Mouse (Mus musculus) hindbrain, postnatal 0 days (tissue): ENCODE measurements around the gene Csnk1g1. TPM values are rescaled to one million over a fixed set of nuclear protein-coding genes. Genes with fewer than 3 reads are reported as not detected.
A peak's percentile ranks its signal among the peaks of the same experiment; 100 is the strongest.

Experiments
- ATAC-seq: fragments of 200-750 bp; cut with Nextera tagmentation; 2 replicates; pipeline ENCODE4 v1.8.0; 2017; ENCODE audit warnings: mild to moderate bottlenecking, moderate TSS enrichment, moderate library complexity
- DNase-seq: peaks from one replicate; pipeline ENCODE4 v3.0.0-alpha.2; 2015; ENCODE audit warnings: low spot score
- H3K27ac ChIP-seq: fragments of 300-500 bp; sonication (generic); 2 replicates; pipeline ENCODE4 v1.5.1; 2014; ENCODE audit warnings: mild to moderate bottlenecking
- H3K27me3 ChIP-seq: fragments of 300-500 bp; sonication (generic); 2 replicates; pipeline ENCODE4 v1.6.1; 2014; ENCODE audit warnings: low read length, mixed read lengths; ENCODE audit not compliant: insufficient read depth
- H3K36me3 ChIP-seq: fragments of 300-500 bp; sonication (generic); 2 replicates; pipeline ENCODE4 v1.6.1; 2014; ENCODE audit warnings: low read length, mixed read lengths; ENCODE audit not compliant: insufficient read depth
- H3K4me1 ChIP-seq: fragments of 300-500 bp; sonication (generic); 2 replicates; pipeline ENCODE4 v1.6.1; 2014; ENCODE audit warnings: antibody characterized with exemption, low read length, mixed read lengths; ENCODE audit not compliant: insufficient read depth
- H3K4me2 ChIP-seq: fragments of 300-500 bp; sonication (generic); 2 replicates; pipeline ENCODE4 v1.6.1; 2014; ENCODE audit warnings: low read depth, mild to moderate bottlenecking, low read length, moderate library complexity, mixed read lengths
- H3K4me3 ChIP-seq: fragments of 300-500 bp; sonication (generic); 2 replicates; pipeline ENCODE4 v1.5.1; 2014; ENCODE audit warnings: low read length
- H3K9ac ChIP-seq: fragments of 300-500 bp; sonication (generic); replicated peaks from 2 replicates; pipeline ENCODE4 v1.6.1; 2014; ENCODE audit warnings: mild to moderate bottlenecking, low read length, moderate library complexity, mixed read lengths
- H3K9me3 ChIP-seq: fragments of 300-500 bp; sonication (generic); 2 replicates; pipeline ENCODE4 v1.6.1; 2016; ENCODE audit warnings: low read length, mixed read lengths
- CTCF ChIP-seq: IDR thresholded peaks from 2 replicates; pipeline ENCODE4 v1.5.1; 2016; ENCODE audit warnings: antibody characterized with exemption, control low read depth, low read depth
- WGBS: fragments of 180-500 bp; shearing (Covaris S2); extraction: QIAGEN DNeasy Blood & Tissue Kit; methylation state at CpG from one replicate; pipeline ENCODE4 v1.1.7; 2014; 5-methylcytosine and 5-hydroxymethylcytosine counted together
- polyA plus RNA-seq: library from polyadenylated mRNA; unstranded; fragments of >200 nt; fragmentation: Nextera tagmentation; extraction: Ambion mirVana; gene quantifications from 2 replicates; pipeline ENCODE4 v1.2.1, GENCODE M21; 2015
- total RNA-seq: library from RNA; depleted of rRNA; stranded (reverse); fragments of >200 nt; gene quantifications from 2 replicates; pipeline ENCODE4 v1.2.3, GENCODE M21; 2014

The Csnk1g1 gene
- total and polyA plus RNA-seq, 2 experiments from 2014 or later = 18.2 to 28.9 TPM

DNA sequence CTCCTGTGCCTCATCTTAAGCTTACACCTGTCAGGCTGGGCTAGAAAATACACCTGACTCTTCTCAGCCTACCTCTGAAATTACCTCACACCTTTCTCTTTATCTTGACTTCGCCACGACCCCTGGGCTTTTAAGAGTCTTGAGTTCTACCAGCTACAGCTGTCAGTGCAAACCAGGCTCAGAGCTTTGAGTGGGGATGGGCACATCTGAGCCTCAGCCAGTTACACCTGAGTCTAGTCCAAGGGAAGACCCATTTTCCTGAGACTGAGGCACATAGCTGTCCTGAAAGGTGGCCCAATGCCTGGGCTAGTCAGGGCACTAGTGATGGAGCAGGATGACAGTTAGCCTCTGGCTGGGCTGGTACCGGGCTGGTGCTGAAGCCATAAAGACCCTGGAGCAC lies 158.1 kb downstream of the Csnk1g1 start:
- H3K27me3 ChIP-seq = no peaks in the 10 kb centered on the region
- no peak for TF ChIP-seq CTCF
- H3K36me3 ChIP-seq = peaks cover 41% of the 10 kb centered on the region
- ATAC-seq (no peak), DNase-seq (no peak)
- no peak overlapping the region for H3K4me2 ChIP-seq
- H3K9ac ChIP-seq = no peak overlapping the region
- no peaks in the 10 kb centered on the region for H3K9me3 ChIP-seq
- no peak overlapping the region for H3K4me3 ChIP-seq
- 85% methylated on average over 3 of the region's 3 CpGs for WGBS
- H3K4me1 ChIP-seq = no peaks in the 10 kb centered on the region
- H3K27ac ChIP-seq = no peak overlapping the region

- 29% methylated on average over 5 of the region's 5 CpGs for WGBS
- Histone ChIP-seq H3K4me1 (no peaks in the 10 kb centered on the region), H3K36me3 (peaks cover 40% of the 10 kb centered on the region), H3K9me3 (no peaks in the 10 kb centered on the region), H3K27me3 (no peaks in the 10 kb centered on the region), H3K4me2 (no peak overlapping the region), H3K4me3 (no peak overlapping the region), H3K9ac (no peak overlapping the region), H3K27ac (no peak overlapping the region)
- TF ChIP-seq CTCF = peak; percentile 76
- ATAC-seq (no peak), DNase-seq (peak; percentile 61)
Observed at GRCm38 (mm10) chr9:66067542-66067941, 158.8 kb downstream of the Csnk1g1 start.

- Histone ChIP-seq H3K4me1 (no peaks in the 10 kb centered on the region), H3K4me2 (no peak overlapping the region), H3K27me3 (no peaks in the 10 kb centered on the region), H3K9ac (no peak overlapping the region), H3K4me3 (no peak overlapping the region), H3K27ac (no peak overlapping the region), H3K9me3 (no peaks in the 10 kb centered on the region), H3K36me3 (peaks cover 34% of the 10 kb centered on the region)
- ATAC-seq = no peak
- TF ChIP-seq CTCF = no peak
- 61% methylated on average over 4 of the region's 4 CpGs for WGBS
- no peak for DNase-seq
Observed at GRCm38 (mm10) chr9:66068056-66068455, 159.3 kb downstream of the Csnk1g1 start.

DNA sequence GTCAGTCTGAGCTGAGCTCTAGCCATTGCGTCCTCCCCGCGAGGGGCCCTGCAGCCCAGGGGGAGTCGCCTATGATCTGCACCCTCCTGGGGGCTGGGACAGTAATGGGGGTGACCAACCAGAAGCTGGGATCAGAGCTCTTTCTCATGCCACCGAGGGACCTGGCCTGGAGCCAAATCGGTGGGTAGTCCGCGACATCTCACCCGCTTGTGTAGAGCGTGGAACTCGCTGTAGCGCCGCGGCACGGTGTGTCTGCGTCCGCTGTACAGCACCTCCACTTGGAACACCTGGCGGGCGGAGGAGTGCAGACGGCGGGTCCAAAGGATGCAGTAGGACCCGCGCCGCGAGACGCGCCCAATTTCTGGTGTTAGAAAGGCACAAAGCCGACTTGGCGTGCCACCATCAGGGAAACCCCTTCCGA lies 160.3 kb downstream of the Csnk1g1 start:
- H3K4me2 ChIP-seq = peak overlapping the region; percentile 95
- peak overlapping the region; percentile 54 for H3K4me3 ChIP-seq
- no peaks in the 10 kb centered on the region for H3K4me1 ChIP-seq
- no peaks in the 10 kb centered on the region for H3K9me3 ChIP-seq
- H3K27me3 ChIP-seq = no peaks in the 10 kb centered on the region
- H3K36me3 ChIP-seq = peaks cover 25% of the 10 kb centered on the region
- H3K27ac ChIP-seq = no peak overlapping the region
- under 1% methylated on average over 30 of the region's 30 CpGs for whole genome bisulfite sequencing
- peak overlapping the region; percentile 61 for H3K9ac ChIP-seq
- peak; percentile 73 for DNase-seq
- ATAC-seq = peak; percentile 60
- TF ChIP-seq CTCF = peak; percentile 31; the same call in 1 of the 2 replicates

DNA sequence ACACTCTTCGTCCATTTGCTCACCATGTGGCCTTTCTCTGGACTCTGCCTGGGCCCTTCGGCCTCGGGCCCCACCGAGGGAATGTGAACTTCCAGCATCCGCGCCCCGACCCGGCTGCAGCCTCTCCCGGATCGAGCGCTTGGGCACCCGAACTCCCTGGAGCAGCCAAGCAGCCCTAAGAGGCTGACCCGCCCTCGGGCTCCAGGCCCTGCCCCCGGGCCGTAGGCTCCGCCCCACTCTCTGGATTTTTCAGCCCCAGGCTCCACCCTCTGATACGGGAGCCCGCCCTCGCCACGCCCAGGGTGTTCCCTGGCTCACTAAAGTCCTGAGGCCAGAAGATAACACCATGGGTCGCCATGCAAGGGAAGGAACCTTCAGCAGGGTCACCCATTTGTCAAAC lies 160.9 kb downstream of the Csnk1g1 start, which contains the start of gene Snx22:
Gene Snx22, minus strand, starts transcription at position 137 of the 400 bp plus-strand sequence.
- H3K4me2 ChIP-seq = peak within 1 kb of the TSS; percentile 95
- peak within 1 kb of the TSS; percentile 54 for H3K4me3 ChIP-seq
- no peaks in the 10 kb centered on the region for H3K9me3 ChIP-seq
- no peak within 1 kb of the TSS for H3K27ac ChIP-seq
- peak; percentile 86 for ATAC-seq
- 1% methylated on average over 22 of the region's 22 CpGs for WGBS
- no peaks in the 10 kb centered on the region for H3K4me1 ChIP-seq
- no peaks in the 10 kb centered on the region for H3K27me3 ChIP-seq
- peaks cover 20% of the 10 kb centered on the region for H3K36me3 ChIP-seq
- peak within 1 kb of the TSS; percentile 61 for H3K9ac ChIP-seq
- peak; percentile 83 for DNase-seq
- TF ChIP-seq CTCF = no peak

DNA sequence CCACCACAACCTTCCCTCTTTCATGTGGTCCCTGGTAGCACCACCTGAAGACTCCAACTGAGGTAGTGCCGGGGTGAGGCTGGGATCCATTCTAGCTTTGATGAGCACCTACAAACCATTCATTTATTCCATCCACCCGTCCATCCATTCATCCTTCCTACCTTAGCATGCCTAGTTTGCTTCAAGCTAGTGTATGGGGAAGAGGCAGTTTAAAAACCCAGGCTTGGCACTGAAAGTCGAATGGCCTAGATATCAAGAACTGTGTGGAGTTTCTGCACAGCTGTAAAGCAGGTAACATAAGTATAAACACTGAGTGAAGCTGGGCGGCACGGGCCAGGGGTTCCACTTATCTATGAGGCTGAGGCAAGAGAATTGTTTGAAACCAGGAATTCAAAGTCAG lies 161.4 kb downstream of the Csnk1g1 start:
- WGBS = 90% methylated on average over 5 of the region's 5 CpGs

DNA sequence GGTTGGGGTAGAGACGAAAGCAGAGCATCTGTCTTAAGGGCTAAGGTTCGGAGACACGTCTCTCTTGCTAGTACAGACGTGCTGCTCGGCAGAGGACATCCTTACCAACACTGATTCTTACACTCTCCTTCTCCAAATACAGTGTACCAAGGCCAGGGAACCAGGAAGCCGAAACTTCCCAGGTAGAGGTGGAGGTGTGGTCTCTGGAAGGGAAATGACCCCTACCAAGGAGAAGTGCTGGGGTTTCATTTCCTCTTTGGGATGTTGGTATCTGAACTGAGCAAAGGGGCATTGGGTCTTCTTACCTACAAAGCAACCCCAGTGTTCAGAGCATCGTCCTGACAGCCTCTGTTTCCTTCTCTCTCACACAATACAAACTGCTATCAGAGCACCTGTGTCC lies 164.0 kb downstream of the Csnk1g1 start:
- WGBS = 84% methylated on average over 7 of the region's 7 CpGs
- no peaks in the 10 kb centered on the region for H3K9me3 ChIP-seq
- no peak overlapping the region for H3K9ac ChIP-seq
- DNase-seq (no peak), ATAC-seq (no peak)
- no peaks in the 10 kb centered on the region for H3K36me3 ChIP-seq
- no peaks in the 10 kb centered on the region for H3K4me1 ChIP-seq
- H3K4me3 ChIP-seq = no peak overlapping the region
- no peak overlapping the region for H3K27ac ChIP-seq
- no peaks in the 10 kb centered on the region for H3K27me3 ChIP-seq
- H3K4me2 ChIP-seq = no peak overlapping the region
- no peak for TF ChIP-seq CTCF

More for the DNA sequence above, 161.4 kb downstream of the Csnk1g1 start:
- Histone ChIP-seq H3K27ac (no peak overlapping the region), H3K9ac (no peak overlapping the region), H3K36me3 (peaks cover 17% of the 10 kb centered on the region), H3K27me3 (no peaks in the 10 kb centered on the region), H3K4me2 (no peak overlapping the region), H3K4me1 (no peaks in the 10 kb centered on the region), H3K4me3 (no peak overlapping the region; the same call in 1 of the 2 replicates), H3K9me3 (no peaks in the 10 kb centered on the region)
- no peak for TF ChIP-seq CTCF
- ATAC-seq = no peak
- no peak for DNase-seq
